Mouse (Mus musculus): ENCODE results near the gene Rnf187. TPM values are rescaled to one million over a fixed set of nuclear protein-coding genes. Genes with fewer than 3 reads are reported as not detected.
A peak's percentile ranks its signal among the peaks of the same experiment; 100 is the strongest.
"Not testable (repeated sequence)": the region's sequence is repeated elsewhere in the genome, so short reads cannot be mapped to it uniquely, and the experiment has no call there.

Rnf187 gene
- polyA plus RNA-seq, 1 experiment from 2014 or later = 275 TPM

- no peaks in the 10 kb centered on the region for H3K9me3 ChIP-seq (ENCODE audit: control insufficient read depth, low read length)
- WGBS = under 1% methylated on average over 49 of the region's 49 CpGs
- peak within 1 kb of the TSS; percentile 89 for H3K4me2 ChIP-seq (ENCODE audit: low read depth, severe bottlenecking)
- peaks cover 18% of the 10 kb centered on the region; the same call in 1 of the 2 replicates for H3K4me1 ChIP-seq (ENCODE audit: control insufficient read depth, insufficient read depth, low read length)
- peak; percentile 85 for DNase-seq (ENCODE audit: low spot score)
- H3K27me3 ChIP-seq (ENCODE audit: control insufficient read depth, insufficient read depth, low read length) = peaks cover 18% of the 10 kb centered on the region; the same call in 1 of the 2 replicates
- H3K27ac ChIP-seq (replicated peaks; ENCODE audit: low read depth, low read length) = peak within 1 kb of the TSS; percentile 96
- no peaks in the 10 kb centered on the region; the same call in 1 of the 2 replicates for H3K36me3 ChIP-seq (ENCODE audit: control insufficient read depth, insufficient read depth, low read length)
- ATAC-seq (ENCODE audit: insufficient number of reproducible peaks, low FRiP score, low TSS enrichment, low read depth) = peak; percentile 91
- H3K9ac ChIP-seq (ENCODE audit: low read length) = peak within 1 kb of the TSS; percentile 90
- peak within 1 kb of the TSS; percentile 82 for H3K4me3 ChIP-seq (ENCODE audit: low read depth, low read length)
These were observed 15.9 kb upstream of the Rnf187 start, which contains the start of the genes Hist3h2a and Trim17 for GRCm38 (mm10) chr11:58954420-58955142. Gene Hist3h2a (plus strand): TSS chr11:58954685. Gene Trim17 (plus strand): TSS chr11:58954685.

GRCm38 (mm10) chr11:58954170-58954419 lies 15.4 kb upstream of the Rnf187 start:
- ATAC-seq (ENCODE audit: insufficient number of reproducible peaks, low FRiP score, low TSS enrichment, low read depth); H3K36me3 ChIP-seq (ENCODE audit: control insufficient read depth, insufficient read depth, low read length); DNase-seq (ENCODE audit: low spot score); H3K9me3 ChIP-seq (ENCODE audit: control insufficient read depth, low read length): not testable (repeated sequence)
- peak overlapping the region; percentile 89 for H3K4me2 ChIP-seq (ENCODE audit: low read depth, severe bottlenecking)
- peaks cover 20% of the 10 kb centered on the region for H3K27me3 ChIP-seq (ENCODE audit: control insufficient read depth, insufficient read depth, low read length)
- H3K4me1 ChIP-seq (ENCODE audit: control insufficient read depth, insufficient read depth, low read length) = peaks cover 18% of the 10 kb centered on the region; the same call in 1 of the 2 replicates
- peak overlapping the region; percentile 59 for H3K9ac ChIP-seq (ENCODE audit: low read length)
- H3K27ac ChIP-seq (replicated peaks; ENCODE audit: low read depth, low read length) = peak overlapping the region; percentile 55; the same call in 1 of the 2 replicates
- under 1% methylated on average over 17 of the region's 17 CpGs for WGBS
- H3K4me3 ChIP-seq (ENCODE audit: low read depth, low read length) = peak overlapping the region; percentile 82

- no peaks in the 10 kb centered on the region for H3K9me3 ChIP-seq (ENCODE audit: control insufficient read depth, low read length)
- 2% methylated on average over 33 of the region's 33 CpGs for WGBS
- ATAC-seq (ENCODE audit: insufficient number of reproducible peaks, low FRiP score, low TSS enrichment, low read depth) (no peak), DNase-seq (ENCODE audit: low spot score) (peak; percentile 57)
- H3K36me3 ChIP-seq (ENCODE audit: control insufficient read depth, insufficient read depth, low read length) = no peaks in the 10 kb centered on the region; the same call in 1 of the 2 replicates
- H3K4me2 ChIP-seq (ENCODE audit: low read depth, severe bottlenecking) = peak overlapping the region; percentile 89
- H3K27me3 ChIP-seq (ENCODE audit: control insufficient read depth, insufficient read depth, low read length) = peaks cover 18% of the 10 kb centered on the region
- peak overlapping the region; percentile 55; the same call in 1 of the 2 replicates for H3K27ac ChIP-seq (replicated peaks; ENCODE audit: low read depth, low read length)
- H3K9ac ChIP-seq (ENCODE audit: low read length) = peak overlapping the region; percentile 59
- H3K4me1 ChIP-seq (ENCODE audit: control insufficient read depth, insufficient read depth, low read length) = peaks cover 18% of the 10 kb centered on the region; the same call in 1 of the 2 replicates
- peak overlapping the region; percentile 82 for H3K4me3 ChIP-seq (ENCODE audit: low read depth, low read length)
These were observed 14.8 kb upstream of the Rnf187 start for GRCm38 (mm10) chr11:58953351-58954169.

GRCm38 (mm10) chr11:58951210-58951609 lies 12.5 kb upstream of the Rnf187 start:
- Histone ChIP-seq H3K36me3 (ENCODE audit: control insufficient read depth, insufficient read depth, low read length) (no peaks in the 10 kb centered on the region), H3K27me3 (ENCODE audit: control insufficient read depth, insufficient read depth, low read length) (peaks cover 25% of the 10 kb centered on the region), H3K4me2 (ENCODE audit: low read depth, severe bottlenecking) (no peak overlapping the region), H3K9me3 (ENCODE audit: control insufficient read depth, low read length) (no peaks in the 10 kb centered on the region), H3K4me3 (ENCODE audit: low read depth, low read length) (no peak overlapping the region), H3K9ac (ENCODE audit: low read length) (no peak overlapping the region), H3K4me1 (ENCODE audit: control insufficient read depth, insufficient read depth, low read length) (peaks cover 10% of the 10 kb centered on the region; the same call in 1 of the 2 replicates), H3K27ac (replicated peaks; ENCODE audit: low read depth, low read length) (no peak overlapping the region)
- DNase-seq (ENCODE audit: low spot score) (no peak), ATAC-seq (ENCODE audit: insufficient number of reproducible peaks, low FRiP score, low TSS enrichment, low read depth) (no peak)
- WGBS = 70% methylated on average over 5 of the region's 5 CpGs

- no peak overlapping the region; the same call in 1 of the 2 replicates for H3K27ac ChIP-seq (replicated peaks; ENCODE audit: low read depth, low read length)
- peak overlapping the region; percentile 27 for H3K4me3 ChIP-seq (ENCODE audit: low read depth, low read length)
- H3K4me2 ChIP-seq (ENCODE audit: low read depth, severe bottlenecking) = peak overlapping the region; percentile 39
- ATAC-seq (ENCODE audit: insufficient number of reproducible peaks, low FRiP score, low TSS enrichment, low read depth) (no peak), DNase-seq (ENCODE audit: low spot score) (no peak)
- peaks cover 6% of the 10 kb centered on the region; the same call in 1 of the 2 replicates for H3K4me1 ChIP-seq (ENCODE audit: control insufficient read depth, insufficient read depth, low read length)
- 10% methylated on average over 20 of the region's 20 CpGs for WGBS
- peaks cover 25% of the 10 kb centered on the region for H3K27me3 ChIP-seq (ENCODE audit: control insufficient read depth, insufficient read depth, low read length)
- no peaks in the 10 kb centered on the region for H3K36me3 ChIP-seq (ENCODE audit: control insufficient read depth, insufficient read depth, low read length)
- H3K9ac ChIP-seq (ENCODE audit: low read length) = peak overlapping the region; percentile 1; the same call in 1 of the 2 replicates
- no peaks in the 10 kb centered on the region for H3K9me3 ChIP-seq (ENCODE audit: control insufficient read depth, low read length)
These were observed 11.0 kb upstream of the Rnf187 start for GRCm38 (mm10) chr11:58949480-58950431.

GRCm38 (mm10) chr11:58948542-58949479 lies 10.1 kb upstream of the Rnf187 start, which contains the start of gene Hist3h2ba:
Gene Hist3h2ba (plus strand): TSS chr11:58948920.
- H3K9me3 ChIP-seq (ENCODE audit: control insufficient read depth, low read length) = no peaks in the 10 kb centered on the region
- peaks cover 25% of the 10 kb centered on the region for H3K27me3 ChIP-seq (ENCODE audit: control insufficient read depth, insufficient read depth, low read length)
- H3K4me1 ChIP-seq (ENCODE audit: control insufficient read depth, insufficient read depth, low read length) = peaks cover 6% of the 10 kb centered on the region; the same call in 1 of the 2 replicates
- DNase-seq (ENCODE audit: low spot score) (peak; percentile 68), ATAC-seq (ENCODE audit: insufficient number of reproducible peaks, low FRiP score, low TSS enrichment, low read depth) (peak; percentile 81)
- 1% methylated on average over 48 of the region's 48 CpGs for WGBS
- peak within 1 kb of the TSS; percentile 39 for H3K4me2 ChIP-seq (ENCODE audit: low read depth, severe bottlenecking)
- H3K27ac ChIP-seq (replicated peaks; ENCODE audit: low read depth, low read length) = peak within 1 kb of the TSS; percentile 36; the same call in 1 of the 2 replicates
- H3K36me3 ChIP-seq (ENCODE audit: control insufficient read depth, insufficient read depth, low read length) = no peaks in the 10 kb centered on the region
- H3K9ac ChIP-seq (ENCODE audit: low read length) = peak within 1 kb of the TSS; percentile 53; the same call in 1 of the 2 replicates
- H3K4me3 ChIP-seq (ENCODE audit: low read depth, low read length) = peak within 1 kb of the TSS; percentile 27
